Mouse (Mus musculus) thymus, postnatal 0 days (tissue): ENCODE results near the gene Prom1. TPM values are rescaled to one million over a fixed set of nuclear protein-coding genes. Genes with fewer than 3 reads are reported as not detected.

Source experiments
- DNase-seq: peaks from one replicate; pipeline ENCODE4 v3.0.0-alpha.2; 2015; ENCODE audit warnings: low spot score
- polyA plus RNA-seq: library from polyadenylated mRNA; unstranded; fragments of >200 nt; fragmentation: Nextera tagmentation; extraction: Ambion mirVana; gene quantifications from 2 replicates; pipeline ENCODE4 v1.2.1, GENCODE M21; 2015

Gene Prom1
- polyA plus RNA-seq, 1 experiment from 2014 or later = 2.0 TPM

DNA sequence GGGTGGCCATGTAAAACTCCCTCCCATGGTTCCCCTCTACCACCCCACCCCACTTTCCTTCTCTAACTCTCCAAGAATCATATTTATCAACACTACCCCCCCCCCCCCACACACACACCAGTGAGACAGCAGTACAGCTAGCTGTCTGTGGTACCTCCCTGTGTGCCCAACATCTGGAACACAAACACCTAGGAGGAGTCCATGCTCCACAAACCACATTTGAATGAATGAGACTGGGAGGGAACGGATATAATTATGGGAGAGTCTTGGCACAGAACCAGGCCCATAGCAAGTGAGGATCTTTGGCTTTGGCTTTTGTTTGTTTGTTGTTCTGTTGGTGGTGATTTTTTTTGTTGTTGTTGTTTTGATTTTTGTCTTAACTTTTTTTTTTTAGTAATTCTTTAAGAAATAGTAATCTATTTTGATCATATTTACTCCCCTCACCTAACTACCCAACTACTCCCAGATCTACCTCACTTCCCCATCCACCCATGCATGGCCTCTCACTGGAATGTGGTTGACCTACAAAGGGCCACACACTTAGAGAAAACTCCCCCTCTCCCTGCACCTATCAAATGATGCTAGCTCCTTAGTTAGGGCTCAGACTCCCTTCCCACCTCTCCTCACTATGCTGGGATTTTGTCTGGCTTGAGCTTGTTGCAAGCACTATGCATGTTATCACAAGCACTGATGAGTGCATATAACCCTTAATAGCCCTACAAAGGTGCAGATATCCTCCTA lies 124.8 kb downstream of the Prom1 start:
- DNase-seq = no peak

DNA sequence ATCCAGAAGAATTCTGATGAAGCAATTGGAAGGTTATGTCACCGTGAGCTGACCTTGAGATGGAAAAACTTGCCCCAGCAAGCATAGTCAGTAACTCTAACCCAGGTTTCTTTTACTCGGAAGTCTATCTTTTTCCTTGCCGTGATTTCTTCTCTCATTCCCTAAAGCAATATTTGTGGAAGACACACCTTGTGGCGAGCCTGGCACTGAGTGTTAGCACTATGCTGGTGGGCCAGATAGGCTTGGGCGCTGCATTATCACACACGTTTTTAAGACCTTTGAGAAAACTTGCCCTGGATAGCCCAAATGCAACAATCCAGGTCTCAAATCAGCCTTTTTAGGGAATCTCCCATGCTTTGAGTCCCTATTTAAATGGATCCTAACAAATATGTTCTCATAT lies 127.7 kb downstream of the Prom1 start:
- no peak for DNase-seq

DNA sequence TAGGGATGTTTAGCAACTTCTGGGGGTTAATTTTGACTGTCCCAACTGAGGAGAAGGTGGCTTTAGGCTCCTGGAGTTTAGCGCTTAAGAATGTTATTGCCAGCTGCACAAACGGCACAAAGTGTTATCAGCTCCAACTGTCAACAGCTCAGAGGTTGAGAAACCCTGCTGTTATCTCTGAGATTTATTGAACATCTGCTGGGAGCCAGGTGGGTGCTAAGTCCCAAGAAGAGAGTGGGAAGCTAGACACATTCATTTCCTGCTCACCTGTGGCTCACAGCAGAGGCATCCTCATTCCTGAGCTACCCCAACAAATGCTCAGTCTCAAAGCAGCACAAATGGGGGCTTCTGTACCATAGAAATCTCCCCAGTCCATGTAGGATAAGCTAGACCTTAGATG lies 130.7 kb downstream of the Prom1 start:
- peak; percentile 63 for DNase-seq

DNA sequence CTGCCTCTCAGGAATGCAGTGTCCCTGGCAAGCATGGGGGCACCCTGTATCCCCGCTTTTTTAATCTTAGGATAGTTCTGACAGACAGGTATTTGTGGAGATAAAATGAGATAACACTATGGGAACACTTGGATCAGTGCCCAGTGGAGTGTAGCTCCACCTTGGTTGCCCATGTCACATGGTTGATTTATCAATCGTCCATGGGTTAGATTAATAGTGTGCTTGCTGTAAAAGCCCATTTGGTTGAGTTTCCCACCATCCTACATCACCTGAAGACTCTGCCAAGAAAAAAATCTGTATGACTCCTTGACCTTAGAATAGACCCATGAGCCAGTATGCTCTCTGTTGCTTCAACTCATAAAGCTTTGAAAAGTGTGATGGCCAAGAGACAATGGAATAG lies 131.3 kb downstream of the Prom1 start:
- no peak for DNase-seq

DNA sequence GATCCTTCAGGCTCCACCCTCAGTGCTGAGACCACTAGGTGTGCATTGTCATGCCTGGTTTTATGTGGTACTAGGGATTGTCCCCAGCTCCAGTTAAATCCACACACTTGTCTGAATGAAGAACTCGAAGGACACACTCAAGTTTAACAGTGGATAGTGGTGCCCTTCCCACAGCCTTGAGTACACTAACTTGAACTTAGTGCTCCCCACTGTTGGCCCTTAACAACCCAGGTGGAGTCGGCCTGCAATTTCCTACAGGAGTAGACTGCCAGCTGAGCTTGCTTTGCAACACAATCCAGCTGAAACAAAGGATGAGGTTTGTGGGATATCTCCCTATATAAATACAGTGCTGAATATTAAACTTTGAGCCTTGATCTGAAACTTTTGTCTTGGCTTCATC lies 133.2 kb downstream of the Prom1 start:
- DNase-seq = no peak

DNA sequence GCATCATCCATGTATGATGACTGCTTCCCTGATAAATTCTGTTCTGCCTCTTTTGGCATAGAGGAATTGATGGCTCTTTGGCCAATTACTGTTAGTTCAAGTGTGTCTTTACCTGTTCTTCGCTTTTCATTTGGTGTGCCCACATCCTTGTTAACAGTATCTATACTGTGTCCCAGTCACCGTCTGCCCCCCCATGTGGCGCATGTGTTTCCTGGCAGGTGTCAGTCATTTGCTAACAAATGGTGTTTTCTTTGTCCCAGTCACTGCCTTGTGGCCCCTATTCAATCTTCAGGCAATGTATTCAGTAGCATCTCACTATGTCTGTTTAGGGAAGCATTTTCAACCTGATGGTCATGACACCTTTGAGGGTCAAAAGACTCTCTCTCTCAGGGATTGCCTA lies 140.8 kb downstream of the Prom1 start:
- DNase-seq = peak; percentile 47

DNA sequence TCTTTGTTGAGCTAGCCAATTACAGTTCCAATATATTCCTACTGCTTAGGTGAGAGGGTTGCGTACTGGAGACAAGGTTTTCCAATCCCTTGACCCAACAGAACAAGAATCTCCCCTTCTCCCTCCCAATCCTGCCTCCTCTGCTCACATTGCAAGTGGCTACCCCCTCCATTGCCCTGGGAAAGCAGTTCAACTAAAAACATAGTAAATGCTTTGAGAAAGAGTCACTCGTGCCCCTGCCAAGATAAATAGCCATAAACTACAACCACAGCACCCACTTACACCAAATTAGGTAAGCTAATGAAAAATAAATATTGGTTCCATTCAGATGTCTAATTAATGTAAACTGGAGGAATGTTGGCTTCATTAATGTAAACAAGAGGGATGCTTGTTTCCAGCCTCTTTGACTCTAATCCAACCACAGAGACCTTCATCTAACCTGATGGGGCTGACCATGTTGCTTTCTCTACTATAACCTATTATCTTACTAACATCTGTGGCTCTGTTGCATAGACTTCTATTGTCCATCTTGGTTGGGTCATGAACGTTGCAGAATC lies 141.9 kb downstream of the Prom1 start:
- no peak for DNase-seq

DNA sequence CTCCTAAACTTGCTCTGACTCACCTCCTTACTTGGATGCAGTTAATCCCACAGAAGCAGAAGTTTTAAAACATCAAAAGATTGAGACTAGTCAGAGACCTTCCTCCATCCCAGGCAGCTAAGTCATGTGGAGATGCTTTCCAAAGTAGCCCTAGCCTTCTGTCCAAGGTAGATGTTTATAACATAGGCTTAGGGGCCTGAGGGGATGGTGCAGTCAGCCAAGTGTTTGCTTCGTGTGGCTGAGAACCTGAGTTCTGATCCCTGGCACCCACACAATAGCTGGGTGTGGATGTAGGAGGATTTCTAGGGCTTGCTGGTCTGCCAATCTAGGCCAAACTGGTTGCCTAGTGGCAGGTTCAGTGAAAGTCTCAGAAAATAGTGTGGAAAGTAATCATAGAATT lies 148.6 kb downstream of the Prom1 start:
- no peak for DNase-seq

DNA sequence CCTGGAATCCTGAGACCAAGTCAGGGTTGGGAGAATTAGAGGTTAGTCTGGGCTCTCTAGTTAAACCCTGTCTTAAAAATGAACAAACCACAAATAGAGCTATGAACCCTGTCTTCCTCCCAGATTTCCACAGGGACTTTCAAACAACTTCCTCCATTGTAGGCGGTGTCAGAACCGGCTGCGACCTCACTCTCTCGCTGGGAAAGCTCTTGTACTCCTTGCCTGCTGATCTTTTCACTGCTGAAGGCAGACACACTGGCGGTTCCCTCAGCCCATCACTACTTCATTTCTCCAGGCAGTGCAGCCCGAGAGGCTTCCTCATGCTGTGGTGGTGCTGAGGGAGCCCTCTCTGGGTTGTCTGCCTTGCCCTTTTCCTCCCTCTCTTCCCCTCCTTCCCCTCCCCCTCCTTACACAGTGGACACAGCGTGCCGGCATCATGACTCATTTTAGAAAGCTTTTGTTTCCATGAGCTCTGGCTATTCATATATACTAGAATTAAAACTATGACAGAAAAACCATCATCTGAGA lies 153.0 kb downstream of the Prom1 start:
- no peak for DNase-seq

DNA sequence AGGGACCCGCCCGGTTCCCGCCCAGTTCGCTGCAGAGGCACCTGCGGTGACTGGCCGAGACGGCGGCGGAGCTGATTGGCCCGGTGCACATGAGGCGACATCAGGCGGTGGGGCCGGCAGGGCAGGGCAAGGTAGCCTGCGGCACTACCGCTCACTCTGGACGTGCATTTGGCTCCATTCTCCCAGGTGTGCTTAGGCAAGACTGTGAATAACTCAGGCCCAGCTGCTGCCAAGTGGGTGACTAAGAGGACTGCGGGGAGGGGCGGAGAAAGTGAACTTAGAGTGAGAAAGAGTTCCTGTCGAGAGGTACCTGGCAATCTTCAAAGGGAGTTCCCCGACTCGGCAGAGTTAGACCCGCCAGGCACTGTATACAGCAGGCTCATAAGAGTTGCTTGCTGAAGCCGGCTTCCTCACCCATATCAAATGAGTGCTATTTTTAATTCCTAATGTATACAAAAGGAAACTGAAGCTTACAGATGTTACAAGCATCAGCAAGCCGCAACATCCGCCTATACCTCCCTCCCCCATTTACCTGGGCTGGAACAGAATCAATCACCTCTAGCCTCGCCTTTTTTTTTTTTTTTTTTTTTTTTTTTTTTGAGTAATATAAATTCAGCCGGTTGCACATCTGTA lies 153.6 kb downstream of the Prom1 start:
- DNase-seq = peak; percentile 83

DNA sequence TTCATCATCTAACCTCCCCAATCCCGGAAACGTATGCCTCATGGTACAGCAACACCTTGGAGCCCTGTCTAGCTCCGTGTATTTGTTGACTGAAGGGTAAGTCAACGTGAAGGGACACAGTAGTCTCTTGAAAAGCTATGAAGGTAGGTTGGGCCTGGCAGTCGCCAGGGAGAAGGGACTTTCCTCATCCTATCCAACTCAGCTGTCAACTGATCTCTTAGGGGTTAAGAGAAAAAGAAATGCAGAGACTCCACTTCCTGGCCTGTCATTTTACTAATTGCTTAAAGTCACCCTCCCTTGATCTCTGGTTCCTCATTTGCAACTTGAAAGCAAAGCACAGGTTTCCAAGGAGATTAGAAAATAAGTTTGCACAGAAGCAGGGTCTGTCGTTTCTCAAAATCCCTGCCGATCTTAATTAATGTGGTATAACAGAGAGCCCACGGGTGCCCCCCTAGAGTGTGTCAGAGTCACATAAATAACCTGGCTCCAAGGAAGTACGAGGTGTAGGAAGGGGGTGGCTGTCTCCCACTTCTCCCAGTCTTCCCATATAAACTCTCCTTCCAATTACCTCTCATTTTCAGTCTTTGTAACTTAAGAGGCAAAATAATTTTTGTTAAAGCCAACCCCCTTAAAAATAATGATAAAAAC lies 154.4 kb downstream of the Prom1 start:
- peak; percentile 37 for DNase-seq

Other genes starting within 250 kb of the Prom1 start
- gene Cd38, start 233.5 kb downstream of the Prom1 start, polyA plus RNA-seq = 4.6 and 5.0 TPM in 2 replicates
- 0.53 and 0.73 TPM in 2 replicates for gene Gm7879, start 188.9 kb downstream of the Prom1 start, polyA plus RNA-seq
- gene Fgfbp1, start 120.3 kb downstream of the Prom1 start, polyA plus RNA-seq = 5.0 and 7.2 TPM in 2 replicates
- 104 and 126 TPM in 2 replicates for gene Tapt1, start 124.6 kb upstream of the Prom1 start, polyA plus RNA-seq